Mouse (Mus musculus): Measurements from ENCODE around the gene Gm10277.

GRCm38 (mm10) chr11:77835109-77835508 lies 47.6 kb upstream of the Gm10277 start:
- TF ChIP-seq CTCF (IDR thresholded peaks at IDR 0.05; ENCODE audit: extremely low read depth, insufficient read depth, insufficient read length, insufficient replicate concordance) (no peak), POLR2A (IDR thresholded peaks at IDR 0.05; ENCODE audit: low read depth, low read length) (no peak)

All from spleen, adult 2 months (tissue).